Mouse (Mus musculus) MN1 (cell line): ENCODE results near the gene Pnpla7.

ENCODE experiments used
- DNase-seq: peaks from one replicate; pipeline ENCODE4 v3.0.0-alpha.2; 2016; ENCODE audit warnings: low spot score

Pnpla7 gene

DNA sequence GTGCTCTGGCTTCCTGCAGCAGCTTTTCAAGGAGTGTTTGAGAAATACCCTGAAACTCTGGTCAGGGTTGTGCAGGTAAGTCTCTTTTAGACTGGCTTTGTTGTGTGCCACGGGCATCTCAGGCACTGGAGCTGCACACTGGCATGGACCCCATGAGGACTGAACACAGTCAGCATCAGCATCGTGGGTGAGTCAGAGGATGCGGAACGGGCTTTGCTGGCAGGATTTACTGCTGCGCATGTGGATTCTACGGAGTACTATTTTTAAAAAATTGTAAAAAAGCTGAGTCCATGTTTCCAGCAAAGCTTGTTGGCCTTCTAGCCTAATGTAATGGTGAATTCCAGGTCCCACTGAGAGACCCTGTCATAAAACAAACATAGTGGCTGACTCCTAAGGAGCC, 19.5 kb downstream of the Pnpla7 start:
- DNase-seq, result no peak

GRCm38 (mm10) chr2:24996471-24996870, 20.6 kb downstream of the Pnpla7 start:
- no peak for DNase-seq

GRCm38 (mm10) chr2:25000544-25001235, 24.9 kb downstream of the Pnpla7 start:
- DNase-seq, result peak; percentile 11

- DNase-seq, result no peak
Observed at GRCm38 (mm10) chr2:25003946-25004786, 28.3 kb downstream of the Pnpla7 start.

DNA sequence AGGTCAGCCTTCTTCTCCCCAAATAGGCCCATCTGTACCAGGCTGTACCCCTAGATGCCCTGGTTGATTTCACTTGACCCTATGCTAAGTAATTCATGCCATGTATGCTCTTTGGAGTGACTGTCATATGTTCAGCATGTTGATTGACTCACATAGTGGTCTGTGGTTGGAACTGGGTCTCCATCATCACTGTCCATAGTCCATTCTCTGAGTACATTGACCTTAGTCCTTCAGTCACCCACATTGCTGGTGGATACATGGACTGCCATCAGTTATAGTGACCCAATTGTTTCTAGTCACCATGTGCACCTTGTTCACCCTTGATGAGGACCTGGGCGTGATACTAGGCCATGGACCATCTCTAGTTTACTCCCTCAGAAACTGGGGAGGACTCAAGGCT, 30.9 kb downstream of the Pnpla7 start:
- no peak for DNase-seq

GRCm38 (mm10) chr2:25008250-25008649, 32.4 kb downstream of the Pnpla7 start:
- no peak for DNase-seq

GRCm38 (mm10) chr2:25022678-25023077, 46.8 kb downstream of the Pnpla7 start:
- no peak for DNase-seq

DNA sequence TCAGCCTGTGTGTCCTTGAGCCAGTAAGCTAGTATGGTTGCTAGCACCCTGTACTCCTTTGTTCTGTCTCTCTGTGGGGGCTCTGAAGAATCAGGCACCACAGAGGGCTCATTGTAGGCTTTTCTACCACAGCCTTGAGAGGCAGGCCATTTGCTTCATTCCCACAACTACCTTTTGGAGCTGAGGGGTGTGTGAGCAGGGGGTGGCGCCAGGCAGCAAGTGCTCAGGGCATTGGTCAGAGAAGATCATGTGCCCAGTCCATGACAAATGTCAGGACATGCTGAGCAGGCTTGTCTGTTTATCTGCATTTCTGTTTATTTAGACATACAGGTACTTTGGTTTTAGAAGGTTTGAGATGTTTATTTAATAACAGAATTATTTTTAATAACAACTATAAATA, 49.3 kb downstream of the Pnpla7 start:
- DNase-seq, result no peak

DNA sequence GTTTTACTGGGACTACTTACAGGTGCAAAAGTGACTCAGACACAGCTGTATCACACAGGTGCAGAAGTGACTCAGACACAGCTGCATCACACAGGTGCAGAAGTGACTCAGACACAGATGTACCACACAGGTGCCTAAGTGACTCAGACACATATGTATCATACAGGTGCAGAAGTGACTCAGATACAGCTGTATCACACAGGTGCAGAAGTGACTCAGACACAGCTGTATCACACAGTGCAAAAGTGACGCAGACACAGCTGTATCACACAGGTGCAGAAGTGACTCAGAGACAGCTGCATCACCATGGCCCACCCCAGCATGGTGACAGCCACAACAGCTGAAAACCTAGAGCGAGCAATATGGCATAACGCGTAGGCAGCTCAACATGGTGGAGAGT, 59.2 kb downstream of the Pnpla7 start:
- no peak for DNase-seq

DNA sequence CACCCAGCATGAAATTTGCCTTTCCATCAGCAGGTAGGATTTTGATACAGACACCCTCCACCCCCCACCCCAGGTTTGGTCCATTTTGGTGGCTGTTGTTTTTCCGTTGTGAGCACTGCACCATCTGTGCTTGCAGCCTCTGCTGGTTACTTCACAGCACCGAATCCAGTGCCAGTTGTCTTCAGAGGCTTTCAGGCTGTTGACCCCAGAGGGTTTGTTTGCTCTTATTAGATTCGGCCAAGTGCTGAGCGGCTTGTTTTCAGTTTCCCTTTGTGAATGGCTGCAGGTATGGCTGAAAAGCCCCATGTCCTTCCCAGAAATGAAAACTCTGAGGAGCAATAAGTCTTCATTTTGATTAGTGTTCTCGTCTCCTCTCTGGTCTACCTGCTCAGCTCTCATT, 64.3 kb downstream of the Pnpla7 start:
- no peak for DNase-seq

DNA sequence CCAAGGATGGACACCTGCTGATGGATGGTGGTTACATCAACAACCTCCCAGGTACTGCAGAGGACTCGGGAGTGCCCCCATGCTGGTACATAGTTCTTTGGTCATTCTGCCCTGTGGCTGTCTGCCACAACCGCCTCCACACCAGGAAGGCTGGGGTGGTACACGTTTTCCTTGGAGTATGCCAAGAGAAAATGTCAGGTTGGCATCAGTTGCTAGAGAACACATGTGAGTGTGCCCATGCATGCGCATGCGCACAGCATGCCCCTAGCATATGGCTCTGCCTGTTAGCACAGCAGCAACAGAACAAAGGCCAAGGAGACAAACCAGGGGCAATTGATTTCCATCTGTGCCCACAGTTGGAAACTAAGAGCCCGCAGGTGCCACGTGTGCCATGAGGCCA, 75.1 kb downstream of the Pnpla7 start:
- DNase-seq, result no peak

- DNase-seq, result no peak
Observed at GRCm38 (mm10) chr2:25051450-25051849, 75.6 kb downstream of the Pnpla7 start.

- no peak for DNase-seq
Observed at GRCm38 (mm10) chr2:25053101-25053500, 77.3 kb downstream of the Pnpla7 start.

DNA sequence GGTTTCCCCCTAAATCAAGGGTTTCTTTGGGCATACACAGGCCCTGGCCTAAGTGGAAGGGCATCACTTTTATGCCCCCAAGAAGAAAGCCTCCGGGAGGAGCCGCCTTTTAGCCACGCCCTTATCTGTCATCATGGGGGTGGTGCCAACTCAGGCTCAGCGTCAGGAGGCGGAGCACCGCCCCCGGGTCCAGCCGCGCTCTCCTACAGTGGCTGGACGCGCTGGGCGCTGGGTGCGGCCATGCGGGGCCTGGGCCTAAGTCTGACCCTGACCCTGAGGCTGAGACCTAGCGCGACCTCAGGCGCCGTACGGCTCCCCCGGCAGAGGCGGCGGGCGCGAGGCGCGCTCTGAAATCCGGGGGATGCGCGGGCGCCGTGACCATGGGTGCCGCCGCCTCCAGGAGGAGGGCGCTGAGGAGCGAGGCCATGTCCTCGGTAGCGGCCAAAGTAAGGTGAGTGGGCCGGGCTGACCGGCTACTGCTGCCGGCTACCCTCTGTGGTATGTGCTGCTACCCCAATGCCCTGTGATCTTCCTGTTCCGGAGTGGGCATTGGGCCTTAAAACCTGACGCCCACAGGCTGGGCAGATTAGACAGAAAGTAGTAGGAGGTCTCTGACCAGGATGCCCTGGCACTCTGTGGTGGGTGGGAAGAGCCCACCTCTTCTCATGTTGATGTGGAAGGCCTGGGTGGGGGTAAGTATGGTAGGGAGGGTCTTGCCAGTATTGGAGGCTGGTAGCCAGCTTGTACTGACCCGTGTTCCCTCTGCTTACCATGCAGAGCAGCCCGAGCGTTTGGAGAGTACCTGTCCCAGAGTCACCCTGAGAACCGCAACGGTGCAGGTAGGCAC, 78.6 kb downstream of the Pnpla7 start, which contains the start of gene Nsmf:
Gene Nsmf (plus strand): TSS at position 135 of the 847 bp plus-strand sequence.
- DNase-seq, result peak; percentile 79

DNA sequence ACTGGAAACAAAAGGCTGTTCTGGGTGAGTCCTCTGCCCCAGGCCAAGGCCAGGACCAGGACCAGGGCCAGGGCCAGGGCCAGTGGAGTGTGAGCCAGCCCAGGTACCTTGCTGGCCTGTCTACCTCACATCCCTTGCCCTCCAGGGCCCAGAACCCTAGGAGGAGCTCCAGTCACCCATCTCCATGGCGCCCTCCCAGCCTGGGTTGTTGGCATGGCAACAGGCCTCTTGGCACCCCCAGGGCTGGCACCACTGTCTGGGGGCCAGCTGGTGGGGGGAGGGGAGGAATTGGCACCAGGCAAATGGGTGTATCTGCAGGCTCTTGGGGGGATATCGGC, 79.2 kb downstream of the Pnpla7 start:
- peak; percentile 51 for DNase-seq

- DNase-seq, result no peak
Observed at GRCm38 (mm10) chr2:25055409-25056155, 79.7 kb downstream of the Pnpla7 start.

DNA sequence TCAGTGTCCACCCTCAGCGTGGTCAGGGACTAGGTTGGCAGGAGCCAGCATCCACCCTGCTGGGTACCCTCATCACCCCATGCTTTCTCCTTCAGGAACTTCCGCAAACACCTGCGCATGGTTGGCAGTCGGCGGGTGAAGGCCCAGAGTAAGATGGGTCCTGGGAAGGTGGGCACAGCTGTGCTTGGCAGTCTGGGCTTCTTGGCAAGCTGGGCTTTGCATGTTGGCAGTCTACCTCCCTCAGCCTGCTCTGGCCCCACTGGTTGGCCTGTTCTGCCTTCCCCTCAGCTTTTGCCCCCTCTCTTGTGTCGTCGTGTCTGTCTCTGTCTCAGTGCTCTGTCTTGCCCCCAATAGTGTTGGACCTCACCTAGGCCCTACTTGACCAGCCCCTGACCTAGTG, 83.1 kb downstream of the Pnpla7 start:
- DNase-seq, result no peak

DNA sequence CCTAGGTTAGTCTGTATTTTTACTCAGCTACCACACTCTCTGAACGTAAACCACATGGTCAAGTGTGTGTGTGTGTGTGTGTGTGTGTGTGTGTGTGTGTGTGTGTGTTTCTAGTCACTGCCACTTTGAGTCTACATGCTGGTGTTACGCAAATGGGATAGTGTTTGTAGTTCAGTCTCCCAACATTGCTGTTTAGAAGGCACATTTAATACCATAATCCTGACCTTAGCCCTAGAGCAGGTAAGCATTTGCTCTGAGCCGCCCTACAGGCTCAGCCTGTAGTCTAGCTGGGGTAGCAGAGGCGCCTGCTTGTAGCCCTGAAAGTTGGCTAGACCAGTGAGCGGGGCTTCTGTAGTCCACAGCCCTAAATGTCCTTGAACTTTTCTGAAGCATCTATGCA, 87.7 kb downstream of the Pnpla7 start:
- DNase-seq, result no peak

DNA sequence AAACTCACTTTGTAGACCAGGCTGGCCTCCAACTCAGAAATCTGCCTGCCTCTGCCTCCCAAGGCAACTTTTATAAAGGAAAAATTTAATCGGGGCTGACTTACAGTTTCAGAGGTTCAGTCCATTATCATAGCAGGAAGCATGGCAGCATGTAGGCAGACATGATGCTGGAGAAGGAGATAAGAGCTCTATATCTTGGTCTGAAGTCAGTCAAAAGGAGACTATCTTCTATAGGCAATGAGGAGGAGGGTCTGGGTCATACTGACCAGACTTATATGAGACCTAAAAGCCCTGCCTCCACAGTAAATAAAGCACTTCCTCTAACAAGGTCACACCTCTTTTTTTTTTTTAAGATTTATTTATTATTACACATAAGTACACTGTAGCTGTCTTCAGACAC, 88.5 kb downstream of the Pnpla7 start:
- no peak for DNase-seq

DNA sequence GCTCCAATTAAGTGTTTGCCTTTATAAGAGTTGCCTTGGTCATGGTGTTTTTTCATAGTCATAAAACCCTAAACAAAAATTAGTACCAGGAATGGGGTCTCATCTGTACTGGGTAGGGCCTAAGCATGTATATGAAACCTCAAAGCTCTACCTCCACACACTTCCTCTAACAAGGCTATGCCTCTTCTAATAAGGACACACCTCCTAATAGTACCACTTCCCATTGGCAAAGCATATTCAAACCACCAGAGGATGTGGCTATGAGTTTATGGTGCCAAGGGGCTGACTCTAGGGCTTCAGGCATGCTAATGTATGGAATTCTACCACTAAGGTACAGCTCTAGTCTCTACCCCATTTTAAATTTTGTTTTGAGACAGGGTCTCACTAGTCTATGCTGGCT, 89.7 kb downstream of the Pnpla7 start:
- DNase-seq, result no peak

- no peak for DNase-seq
Observed at GRCm38 (mm10) chr2:25066552-25066951, 90.7 kb downstream of the Pnpla7 start.

GRCm38 (mm10) chr2:25069537-25069936, 93.7 kb downstream of the Pnpla7 start:
- DNase-seq, result no peak
